Mouse (Mus musculus) heart, embryonic 15.5 days (tissue): ENCODE measurements around the gene Nkapd1. TPM values are rescaled to one million over a fixed set of nuclear protein-coding genes. Genes with fewer than 3 reads are reported as not detected.
"Not testable (repeated sequence)": the region's sequence is repeated elsewhere in the genome, so short reads cannot be mapped to it uniquely, and the experiment has no call there.

Experiments used
- ATAC-seq: fragments of 200-750 bp; cut with Nextera tagmentation; replicated peaks from 2 replicates; pipeline ENCODE4 v1.8.0; 2017; ENCODE audit warnings: low read depth, moderate TSS enrichment; ENCODE audit not compliant: insufficient number of reproducible peaks, insufficient read depth, low FRiP score
- H3K27ac ChIP-seq: fragments of 300-500 bp; sonication (generic); 2 replicates; pipeline ENCODE4 v1.5.1; 2015; ENCODE audit warnings: mild to moderate bottlenecking, inconsistent platforms
- H3K27me3 ChIP-seq: fragments of 300-500 bp; sonication (generic); 2 replicates; pipeline ENCODE4 v1.6.1; 2015; ENCODE audit warnings: inconsistent platforms
- H3K36me3 ChIP-seq: fragments of 300-500 bp; sonication (generic); 2 replicates; pipeline ENCODE4 v1.6.1; 2015; ENCODE audit warnings: mild to moderate bottlenecking, inconsistent platforms
- H3K4me1 ChIP-seq: fragments of 300-500 bp; sonication (generic); replicated peaks from 2 replicates; pipeline ENCODE4 v1.6.1; 2015; ENCODE audit warnings: inconsistent platforms
- H3K4me2 ChIP-seq: fragments of 300-500 bp; sonication (generic); 2 replicates; pipeline ENCODE4 v1.6.1; 2015; ENCODE audit warnings: inconsistent platforms, mild to moderate bottlenecking, moderate library complexity
- H3K4me3 ChIP-seq: fragments of 300-500 bp; sonication (generic); 2 replicates; pipeline ENCODE4 v1.5.1; 2015; ENCODE audit warnings: mild to moderate bottlenecking, inconsistent platforms
- H3K9ac ChIP-seq: fragments of 300-500 bp; sonication (generic); 2 replicates; pipeline ENCODE4 v1.6.1; 2015; ENCODE audit warnings: mild to moderate bottlenecking, inconsistent platforms
- H3K9me3 ChIP-seq: fragments of 300-500 bp; sonication (generic); replicated peaks from 2 replicates; pipeline ENCODE4 v1.6.1; 2016; ENCODE audit warnings: inconsistent platforms
- WGBS: fragments of 180-500 bp; shearing (Covaris S2); methylation state at CpG from one replicate; pipeline ENCODE4 v1.1.7; 2015; ENCODE audit warnings: mixed read lengths; 5-methylcytosine and 5-hydroxymethylcytosine counted together
- polyA plus RNA-seq: library from polyadenylated mRNA; unstranded; fragments of >200 nt; fragmentation: Nextera tagmentation; extraction: Ambion mirVana; gene quantifications from 2 replicates; pipeline ENCODE4 v1.2.1, GENCODE M21; 2015

The Nkapd1 gene
- polyA plus RNA-seq, 1 experiment from 2014 or later: 16.4 TPM

GRCm38 (mm10) chr9:50632016-50632688 lies 14.9 kb upstream of the Nkapd1 start:
- Histone ChIP-seq H3K4me2 (no peak overlapping the region), H3K27me3 (no peaks in the 10 kb centered on the region), H3K4me3 (no peak overlapping the region), H3K9me3 (no peaks in the 10 kb centered on the region), H3K4me1 (no peaks in the 10 kb centered on the region), H3K9ac (no peak overlapping the region), H3K27ac (no peak overlapping the region), H3K36me3 (peaks cover 36% of the 10 kb centered on the region)
- no peak for ATAC-seq
- 89% methylated on average over 6 of the region's 6 CpGs for WGBS

DNA sequence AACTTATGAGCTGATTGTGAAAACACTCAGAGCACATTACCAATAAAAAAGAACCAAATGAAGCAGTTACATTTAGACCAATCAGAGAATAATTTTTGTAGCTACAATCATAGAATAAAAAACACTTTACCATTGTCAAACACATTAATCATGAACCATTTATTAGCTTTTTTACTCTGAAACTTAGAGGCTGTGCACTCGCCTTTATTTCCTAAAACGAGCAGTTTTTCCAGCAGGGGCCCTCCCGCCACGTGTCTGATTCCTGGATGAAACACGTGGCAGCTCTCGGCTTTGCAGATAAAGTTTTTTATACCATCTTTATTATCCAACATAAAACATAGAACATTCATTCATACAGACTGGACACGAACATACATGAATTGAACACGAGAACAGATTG lies 13.6 kb upstream of the Nkapd1 start:
- H3K9ac ChIP-seq, ATAC-seq, H3K27ac ChIP-seq, H3K4me3 ChIP-seq, H3K27me3 ChIP-seq, H3K4me2 ChIP-seq, H3K4me1 ChIP-seq, H3K9me3 ChIP-seq: not testable (repeated sequence)
- H3K36me3 ChIP-seq: peaks cover 24% of the 10 kb centered on the region
- 91% methylated on average over 6 of the region's 8 CpGs for WGBS

GRCm38 (mm10) chr9:50617794-50618330 lies 598 bp upstream of the Nkapd1 start:
- 56% methylated on average over 9 of the region's 9 CpGs for WGBS
- peak overlapping the region; percentile 72 for H3K4me2 ChIP-seq
- peaks cover 18% of the 10 kb centered on the region for H3K4me1 ChIP-seq
- ATAC-seq: no peak
- H3K4me3 ChIP-seq: peak overlapping the region; percentile 100
- no peaks in the 10 kb centered on the region for H3K9me3 ChIP-seq
- H3K9ac ChIP-seq: no peak overlapping the region
- H3K27me3 ChIP-seq: no peaks in the 10 kb centered on the region
- peaks cover 25% of the 10 kb centered on the region for H3K36me3 ChIP-seq
- no peak overlapping the region for H3K27ac ChIP-seq

- H3K36me3 ChIP-seq: peaks cover 39% of the 10 kb centered on the region
Observed at GRCm38 (mm10) chr9:50616161-50616560, 1.1 kb downstream of the Nkapd1 start.

DNA sequence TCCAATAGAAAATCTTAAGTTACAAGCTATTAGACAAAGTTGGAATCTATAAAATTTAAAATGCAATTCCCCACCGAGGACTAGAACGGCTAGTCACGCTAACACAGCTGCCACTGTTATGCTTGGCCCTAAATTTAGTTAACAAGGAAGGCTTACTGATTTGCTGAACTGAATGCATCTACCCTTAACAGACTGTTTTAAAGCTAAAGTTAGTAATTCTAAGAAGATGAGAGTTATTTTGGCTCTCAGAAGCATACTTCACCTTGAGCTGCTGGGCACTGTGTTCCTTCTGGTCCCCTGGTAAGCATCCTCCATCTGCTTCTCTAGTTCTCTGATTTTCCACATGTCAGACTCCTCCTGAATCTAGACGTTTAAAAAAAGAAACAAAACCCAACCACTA lies 5.1 kb downstream of the Nkapd1 start:
- Histone ChIP-seq H3K27ac (no peak overlapping the region), H3K4me2 (no peak overlapping the region), H3K4me1 (peaks cover 13% of the 10 kb centered on the region), H3K4me3 (no peak overlapping the region), H3K9me3 (no peaks in the 10 kb centered on the region), H3K36me3 (peaks cover 74% of the 10 kb centered on the region), H3K9ac (no peak overlapping the region), H3K27me3 (no peaks in the 10 kb centered on the region)
- ATAC-seq: no peak
- WGBS: 84% methylated on average over 4 of the region's 4 CpGs

More at GRCm38 (mm10) chr9:50616161-50616560, 1.1 kb downstream of the Nkapd1 start:
- peak overlapping the region; percentile 100 for H3K4me3 ChIP-seq
- H3K4me2 ChIP-seq: peak overlapping the region; percentile 72
- no peaks in the 10 kb centered on the region for H3K27me3 ChIP-seq
- peak overlapping the region; percentile 97 for H3K9ac ChIP-seq
- no peak for ATAC-seq
- WGBS: 35% methylated on average over 11 of the region's 11 CpGs
- H3K27ac ChIP-seq: peak overlapping the region; percentile 96; the same call in 1 of the 2 replicates
- H3K4me1 ChIP-seq: peaks cover 18% of the 10 kb centered on the region
- H3K9me3 ChIP-seq: no peaks in the 10 kb centered on the region

GRCm38 (mm10) chr9:50604338-50604737 lies 12.9 kb downstream of the Nkapd1 start:
- WGBS: 1% methylated on average over 6 of the region's 6 CpGs
- no peaks in the 10 kb centered on the region for H3K27me3 ChIP-seq
- H3K9me3 ChIP-seq: no peaks in the 10 kb centered on the region
- peak overlapping the region; percentile 86 for H3K4me3 ChIP-seq
- H3K27ac ChIP-seq: peak overlapping the region; percentile 90
- peak overlapping the region; percentile 85 for H3K4me2 ChIP-seq
- peak overlapping the region; percentile 84 for H3K9ac ChIP-seq
- peaks cover 46% of the 10 kb centered on the region for H3K36me3 ChIP-seq
- peaks cover 25% of the 10 kb centered on the region for H3K4me1 ChIP-seq
- ATAC-seq: no peak

DNA sequence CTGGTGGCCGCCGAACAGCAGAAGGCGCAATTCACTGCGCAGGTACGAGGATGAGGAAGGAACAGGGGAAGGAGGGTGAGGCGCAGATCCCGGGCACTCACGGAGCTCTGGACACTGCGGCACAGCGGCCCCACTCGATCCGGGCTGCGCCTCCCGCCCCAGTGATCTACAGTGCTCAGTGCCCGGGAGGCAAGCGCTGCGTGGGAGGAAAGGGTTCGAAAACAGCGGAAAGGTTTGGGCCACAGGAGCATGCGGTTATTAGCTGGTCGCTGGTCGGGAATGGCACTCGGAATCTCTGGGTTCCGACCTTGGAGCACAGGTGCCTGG lies 13.3 kb downstream of the Nkapd1 start:
- H3K36me3 ChIP-seq: peaks cover 47% of the 10 kb centered on the region
- H3K4me3 ChIP-seq: peak overlapping the region; percentile 86
- peaks cover 25% of the 10 kb centered on the region for H3K4me1 ChIP-seq
- H3K9me3 ChIP-seq: no peaks in the 10 kb centered on the region
- WGBS: under 1% methylated on average over 24 of the region's 24 CpGs
- peak; percentile 81 for ATAC-seq
- H3K27me3 ChIP-seq: no peaks in the 10 kb centered on the region
- H3K4me2 ChIP-seq: peak overlapping the region; percentile 85
- H3K9ac ChIP-seq: peak overlapping the region; percentile 84
- peak overlapping the region; percentile 90 for H3K27ac ChIP-seq

DNA sequence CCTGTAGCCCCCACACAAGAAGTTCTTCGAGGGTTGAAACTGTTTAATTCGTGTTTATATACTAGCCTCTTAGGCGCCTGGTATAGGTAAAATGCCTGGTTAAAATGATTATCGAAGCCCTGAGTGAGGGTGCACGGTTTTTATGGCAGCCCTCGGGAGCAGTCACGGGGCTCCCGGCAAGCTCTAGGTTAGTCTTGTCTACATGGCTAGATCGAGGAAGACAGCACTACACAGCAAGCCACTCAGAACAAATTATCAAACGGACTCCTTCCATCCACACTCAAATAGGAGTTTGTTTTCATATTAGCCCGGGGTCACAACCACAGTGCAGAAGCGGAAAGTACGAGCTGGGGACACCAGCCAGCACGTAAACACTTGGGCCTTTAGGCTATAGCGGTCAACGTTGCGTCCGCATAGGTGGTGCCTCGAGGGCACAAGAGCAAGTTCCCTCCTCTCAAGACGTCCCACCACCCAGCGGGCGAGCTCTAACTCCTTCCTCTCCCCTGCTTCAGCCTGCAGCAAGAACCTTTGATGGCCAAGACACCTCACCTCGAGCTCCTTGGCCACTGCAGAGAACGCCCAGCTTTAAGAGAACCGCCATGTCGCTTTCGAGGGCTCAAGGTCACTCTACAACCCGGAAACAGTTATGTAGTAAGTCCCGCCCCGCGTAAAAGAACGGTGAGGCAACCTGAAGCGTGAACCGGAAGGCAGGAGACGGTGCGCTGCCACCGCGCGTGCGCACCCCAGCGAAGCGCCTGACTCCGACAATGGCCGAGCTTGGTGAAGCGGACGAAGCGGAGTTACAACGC lies 13.9 kb downstream of the Nkapd1 start, which contains the start of the genes Sdhd and Timm8b:
TSS of gene Sdhd (minus strand) at position 624 of the 809 bp plus-strand sequence.
TSS of gene Timm8b (plus strand) at position 722 of the 809 bp plus-strand sequence.
- WGBS: under 1% methylated on average over 48 of the region's 48 CpGs
- Histone ChIP-seq H3K9me3 (no peaks in the 10 kb centered on the region), H3K27ac (peak within 1 kb of the TSS; percentile 90), H3K36me3 (peaks cover 48% of the 10 kb centered on the region), H3K4me3 (peak within 1 kb of the TSS; percentile 86), H3K27me3 (no peaks in the 10 kb centered on the region), H3K4me1 (peaks cover 25% of the 10 kb centered on the region), H3K4me2 (peak within 1 kb of the TSS; percentile 85), H3K9ac (peak within 1 kb of the TSS; percentile 84)
- peak; percentile 97 for ATAC-seq

DNA sequence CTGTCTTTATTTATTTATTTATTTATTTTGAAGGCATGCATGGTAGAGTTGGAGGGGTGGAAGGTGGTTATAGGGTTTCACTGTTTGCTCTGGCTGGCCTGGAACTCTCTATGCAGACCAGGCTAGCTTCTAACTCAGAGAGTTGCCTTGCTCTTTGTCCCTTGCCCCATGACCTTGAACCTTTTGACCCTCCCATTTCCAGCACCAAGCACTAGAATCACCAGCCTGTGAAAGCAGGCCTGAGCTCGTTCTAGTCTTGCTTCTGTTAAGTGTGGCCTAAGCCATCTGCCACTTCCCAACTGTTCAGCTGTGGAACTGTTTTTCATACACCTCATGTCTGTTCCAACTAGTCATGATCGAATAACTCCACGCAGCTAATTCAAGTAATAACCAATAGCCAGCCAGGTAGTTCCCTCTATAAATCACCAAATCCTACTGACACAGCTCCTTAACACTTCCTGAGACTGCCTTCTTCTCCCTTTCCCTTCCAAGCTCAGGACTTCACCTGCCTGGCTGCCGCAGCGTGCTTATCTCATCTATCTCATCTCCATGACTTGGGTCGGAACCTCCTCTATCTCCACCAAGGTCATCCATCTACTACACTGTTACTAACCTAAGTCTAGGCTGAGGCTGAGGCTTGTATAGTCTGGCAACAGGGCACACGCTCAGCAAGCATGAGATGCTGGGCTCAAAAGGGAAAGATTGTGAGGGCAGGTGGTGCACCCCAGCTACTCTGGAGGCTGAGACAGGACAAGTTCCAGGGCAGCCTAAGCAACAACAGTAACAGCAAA lies 15.0 kb downstream of the Nkapd1 start:
- Histone ChIP-seq H3K4me1 (peaks cover 25% of the 10 kb centered on the region), H3K27ac (peak overlapping the region; percentile 90), H3K4me3 (peak overlapping the region; percentile 86), H3K9me3 (no peaks in the 10 kb centered on the region), H3K36me3 (peaks cover 50% of the 10 kb centered on the region), H3K4me2 (peak overlapping the region; percentile 85), H3K27me3 (no peaks in the 10 kb centered on the region), H3K9ac (peak overlapping the region; percentile 84)
- 62% methylated on average over 7 of the region's 7 CpGs for WGBS
- ATAC-seq: no peak

GRCm38 (mm10) chr9:50601536-50601935 lies 15.7 kb downstream of the Nkapd1 start:
- Histone ChIP-seq H3K9ac (no peak overlapping the region), H3K27ac (0 out of 2 replicates have a peak overlapping the region, but pooled peaks have one; percentile 21), H3K27me3 (no peaks in the 10 kb centered on the region), H3K4me3 (peak overlapping the region; percentile 86), H3K9me3 (no peaks in the 10 kb centered on the region), H3K4me2 (peak overlapping the region; percentile 85), H3K36me3 (peaks cover 50% of the 10 kb centered on the region), H3K4me1 (peaks cover 25% of the 10 kb centered on the region)
- no peak for ATAC-seq
- 61% methylated on average over 6 of the region's 6 CpGs for WGBS

DNA sequence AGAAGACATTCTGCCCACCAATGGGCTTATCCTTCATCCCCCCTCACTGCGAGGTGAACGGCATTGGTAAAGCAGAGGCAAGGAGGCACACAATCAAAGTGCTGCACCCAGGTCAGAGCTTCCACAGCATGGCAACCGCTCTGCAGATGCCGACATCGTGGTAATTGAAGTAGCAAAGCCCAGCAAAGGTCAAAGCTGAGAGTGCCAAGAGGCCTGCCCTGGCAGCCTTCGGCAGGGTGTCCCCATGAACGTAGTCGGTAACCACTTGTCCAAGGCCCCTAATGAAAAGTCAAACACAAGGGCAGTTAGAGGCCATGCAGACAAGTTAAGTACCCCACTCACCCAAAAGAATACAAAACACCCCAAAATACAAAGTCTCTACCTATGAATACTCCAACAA lies 20.3 kb downstream of the Nkapd1 start:
- no peaks in the 10 kb centered on the region for H3K27me3 ChIP-seq
- WGBS: 85% methylated on average over 8 of the region's 8 CpGs
- peaks cover 57% of the 10 kb centered on the region for H3K36me3 ChIP-seq

More for the DNA sequence above, 20.3 kb downstream of the Nkapd1 start:
- H3K4me3 ChIP-seq: no peak overlapping the region
- H3K27ac ChIP-seq: no peak overlapping the region
- peaks cover 10% of the 10 kb centered on the region for H3K4me1 ChIP-seq
- no peak for ATAC-seq
- no peaks in the 10 kb centered on the region for H3K9me3 ChIP-seq
- no peak overlapping the region for H3K9ac ChIP-seq
- H3K4me2 ChIP-seq: no peak overlapping the region
